Mouse (Mus musculus) liver, adult 2 months (tissue): ENCODE measurements at regions not wholly inside any gene's neighbourhood (a gene's known extent, or its start where the extent isn't known, plus 50 kb on each side); places are given as distances from the start of the nearest gene placed in this dataset.

Experiments
- DNase-seq: peaks from one replicate; pipeline ENCODE4 v3.0.0-alpha.2; 2011; ENCODE audit warnings: low read depth, low spot score; ENCODE audit errors: extremely low read depth
- H3K27ac ChIP-seq: fragments of 200-500 bp; replicated peaks from 2 replicates; pipeline ENCODE4 v1.5.1; 2012; ENCODE audit warnings: low read depth, mild to moderate bottlenecking, control low read depth, inconsistent platforms, low read length; ENCODE audit not compliant: insufficient read depth
- H3K27me3 ChIP-seq: fragments of 200-500 bp; 2 replicates; pipeline ENCODE4 v1.6.1; 2012; ENCODE audit warnings: mild to moderate bottlenecking, moderate library complexity, low read length, inconsistent platforms; ENCODE audit not compliant: control insufficient read depth, insufficient read depth
- H3K36me3 ChIP-seq: fragments of 200-500 bp; 2 replicates; pipeline ENCODE4 v1.6.1; 2012; ENCODE audit warnings: low read length, inconsistent platforms; ENCODE audit not compliant: control insufficient read depth, insufficient read depth
- H3K4me1 ChIP-seq: fragments of 200-500 bp; 2 replicates; pipeline ENCODE4 v1.6.1; 2011; ENCODE audit warnings: low read length; ENCODE audit not compliant: control insufficient read depth, insufficient read depth
- H3K4me3 ChIP-seq: fragments of 200-500 bp; 2 replicates; pipeline ENCODE4 v1.5.1; 2011; ENCODE audit warnings: low read depth, mild to moderate bottlenecking, control low read depth, low read length, moderate library complexity; ENCODE audit not compliant: insufficient read depth
- H3K79me2 ChIP-seq: fragments of 200-500 bp; 2 replicates; pipeline ENCODE4 v1.6.1; 2012; ENCODE audit warnings: inconsistent platforms, mild to moderate bottlenecking, low read length, moderate library complexity; ENCODE audit not compliant: control insufficient read depth, insufficient read depth
- H3K9ac ChIP-seq: fragments of 200-500 bp; 2 replicates; pipeline ENCODE4 v1.6.1; 2012; ENCODE audit warnings: low read depth, mild to moderate bottlenecking, control low read depth, inconsistent platforms, low read length
- CTCF ChIP-seq: fragments of 200-500 bp; IDR thresholded peaks from 2 replicates; pipeline ENCODE4 v1.5.1; 2011; ENCODE audit warnings: low read depth, low read length, control low read depth
- POLR2A ChIP-seq: fragments of 200-500 bp; IDR thresholded peaks from 2 replicates; pipeline ENCODE4 v1.6.1; 2011; ENCODE audit warnings: low read length, control low read depth; ENCODE audit not compliant: insufficient read depth; ENCODE audit errors: extremely low read depth

- Histone ChIP-seq H3K4me3 (no peak overlapping the region), H3K4me1 (no peaks in the 10 kb centered on the region), H3K27me3 (no peaks in the 10 kb centered on the region), H3K36me3 (no peaks in the 10 kb centered on the region), H3K9ac (no peak overlapping the region), H3K27ac (no peak overlapping the region), H3K79me2 (no peaks in the 10 kb centered on the region)
- DNase-seq = no peak
- TF ChIP-seq POLR2A (no peak), CTCF (no peak)
Observed at GRCm38 (mm10) chr8:7653804-7654203, 1007.2 kb downstream of the Efnb2 start.
